Comparison of ENCODE assay signal across 16 mouse cellular contexts in the genomic region with DNA sequence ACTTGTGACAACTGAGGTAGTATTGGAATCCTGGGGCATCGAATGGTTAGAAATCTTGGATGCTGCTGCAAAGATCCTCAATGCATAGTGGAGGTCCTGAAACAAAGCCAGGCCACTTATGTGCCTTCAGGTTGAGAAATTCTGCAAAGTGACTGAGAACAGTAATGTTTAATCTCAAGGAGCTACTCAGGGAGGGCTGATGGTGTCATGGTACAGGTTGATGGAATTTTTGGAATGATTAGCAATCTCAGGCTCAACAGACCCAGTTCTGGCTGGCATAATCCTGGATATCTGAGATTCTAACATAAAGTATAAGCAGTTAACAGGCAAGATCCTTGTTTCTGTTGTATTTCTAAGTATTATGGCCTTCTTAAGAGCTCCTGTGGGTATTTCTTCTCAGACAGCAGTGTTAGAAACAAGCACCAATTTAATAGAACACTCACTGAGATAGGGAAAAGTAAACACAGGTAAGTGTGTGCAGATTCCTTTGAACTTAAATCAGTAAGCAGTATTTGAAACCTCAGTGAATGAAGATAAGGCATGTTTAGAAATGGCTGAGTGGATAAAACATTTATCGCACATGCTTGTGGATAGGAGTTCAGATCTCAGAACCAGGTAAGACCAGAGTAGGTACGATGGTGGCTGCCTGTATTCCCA.
"Had no signal": no experiment of that assay in that cellular context is flagged by ENCODE, and none has a peak within 500 bp of the region (broad histone marks: within the 10 kb centered on the region; RNA-seq: fewer than 3 reads in every experiment).

No protein-coding gene starts in this region.

- H3K27me3 ChIP-seq: intestine, embryonic 15.5 days; limb, embryonic 12.5 days; limb, embryonic 15.5 days had no signal

- ATAC-seq: hindbrain, embryonic 16.5 days; intestine, embryonic 15.5 days had no signal

- H3K4me2 ChIP-seq: intestine, embryonic 15.5 days; limb, embryonic 12.5 days; limb, embryonic 15.5 days; liver, embryonic 11.5 days; midbrain, embryonic 11.5 days had no signal

- H3K4me1 ChIP-seq: intestine, embryonic 15.5 days; limb, embryonic 12.5 days; limb, embryonic 15.5 days had no signal

- H3K9me3 ChIP-seq: intestine, embryonic 15.5 days; limb, embryonic 12.5 days; limb, embryonic 15.5 days had no signal

- H3K4me3 ChIP-seq: intestine, embryonic 15.5 days; limb, embryonic 12.5 days; limb, embryonic 15.5 days had no signal

- H3K27ac ChIP-seq: intestine, embryonic 15.5 days; limb, embryonic 12.5 days; limb, embryonic 15.5 days; liver, embryonic 14.5 days had no signal

- DNase-seq: kidney, adult 2 months; kidney, postnatal 14 days; kidney, postnatal 4 days; left cerebral cortex, postnatal 4 days; midbrain, embryonic 14.5 days; right cerebral cortex, postnatal 4 days; thymus, adult 2 months; thymus, postnatal 14 days; thymus, postnatal 4 days had no signal

- H3K36me3 ChIP-seq: intestine, embryonic 15.5 days; limb, embryonic 12.5 days; limb, embryonic 15.5 days had no signal

- H3K9ac ChIP-seq: intestine, embryonic 15.5 days; limb, embryonic 12.5 days; limb, embryonic 15.5 days; liver, embryonic 14.5 days had no signal
